Mouse (Mus musculus): ENCODE results near the gene Clpb.

Gene Clpb

DNA sequence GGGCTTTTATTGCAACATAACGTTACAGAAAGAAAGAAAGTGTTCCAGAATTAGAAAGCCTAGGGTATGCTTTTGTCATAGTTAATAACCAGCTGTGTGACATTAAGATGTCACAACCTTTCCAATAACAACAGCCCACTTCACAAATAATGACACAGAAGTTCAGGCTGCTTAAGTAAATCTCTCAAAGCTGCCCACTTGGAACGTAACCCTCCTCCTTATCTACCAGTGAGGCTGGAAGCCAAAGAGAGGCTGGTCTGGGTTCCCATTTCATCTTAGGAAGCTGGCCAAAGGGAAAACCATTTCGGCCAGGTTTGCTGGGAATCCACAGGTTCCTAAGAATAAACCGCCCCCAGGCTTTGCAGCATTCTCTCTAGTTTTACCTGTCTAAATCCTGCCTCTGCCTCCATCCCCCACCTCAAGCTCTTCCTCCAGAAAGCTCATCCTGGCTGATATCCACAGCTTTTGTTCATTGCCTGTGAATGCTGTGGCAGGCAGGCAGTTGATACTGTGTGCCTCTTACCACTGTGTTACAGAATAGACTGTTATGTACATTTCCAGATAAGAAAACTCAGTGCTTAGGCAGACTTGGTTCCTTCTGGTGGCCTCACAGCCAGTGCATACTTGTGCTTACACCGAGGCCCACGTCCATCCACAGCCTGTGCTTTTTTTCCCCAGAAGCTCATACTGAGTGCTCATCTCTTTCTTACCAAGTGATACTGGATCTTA lies 12.8 kb downstream of the Clpb start:
- DNase-seq = no peak

DNA sequence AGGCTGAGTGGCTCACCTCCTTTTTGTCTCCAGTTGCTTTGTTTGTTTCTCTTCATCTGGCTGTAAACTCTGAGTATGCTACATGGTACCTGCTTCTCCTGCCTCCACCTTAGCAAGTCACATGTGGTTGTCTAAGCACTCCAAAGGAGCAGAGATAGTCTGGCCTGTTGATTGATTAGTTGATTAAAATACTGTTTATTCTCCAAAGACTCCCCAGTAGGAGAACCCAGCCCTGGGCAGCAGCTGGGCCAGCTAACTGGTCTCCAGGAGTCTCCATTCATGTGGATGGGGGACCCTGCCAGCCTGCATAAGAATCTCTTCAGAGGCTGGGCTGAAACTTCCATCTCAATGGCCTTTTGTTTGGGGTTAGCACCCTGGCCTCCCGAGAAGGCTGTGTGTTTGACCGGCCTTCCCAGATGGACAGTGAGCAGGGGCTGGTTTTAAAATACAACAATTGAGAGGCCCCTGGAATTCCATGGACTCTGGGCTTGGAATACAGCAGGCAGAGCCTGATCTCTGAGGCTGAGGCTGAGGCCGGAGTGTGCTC lies 13.4 kb downstream of the Clpb start:
- DNase-seq = no peak

GRCm38 (mm10) chr7:101679591-101679990 lies 16.2 kb downstream of the Clpb start:
- DNase-seq = peak; percentile 80 to 84

DNA sequence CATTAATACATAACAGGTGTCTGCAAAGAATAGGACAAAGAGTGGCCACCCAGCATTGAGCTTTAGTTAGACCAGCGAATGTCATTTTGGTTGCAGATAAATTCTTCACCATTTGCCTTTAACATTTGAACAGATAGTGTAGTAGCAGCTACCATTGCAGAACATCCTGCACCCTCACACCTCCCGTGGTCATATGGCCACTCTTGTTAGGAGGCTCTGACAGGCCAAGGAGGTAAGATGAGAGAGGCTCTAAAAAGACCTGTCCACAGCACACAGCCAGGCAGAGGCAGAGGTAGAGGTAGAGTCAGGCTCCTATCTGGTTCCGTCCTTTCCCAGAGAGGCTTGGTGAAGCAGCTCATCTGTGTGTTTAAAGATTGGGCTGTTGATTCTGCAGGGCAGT lies 17.5 kb downstream of the Clpb start:
- DNase-seq = no peak

- no peak for DNase-seq
These were observed 18.2 kb downstream of the Clpb start for GRCm38 (mm10) chr7:101681565-101682071.

GRCm38 (mm10) chr7:101682886-101683285 lies 19.5 kb downstream of the Clpb start:
- DNase-seq = no peak

DNA sequence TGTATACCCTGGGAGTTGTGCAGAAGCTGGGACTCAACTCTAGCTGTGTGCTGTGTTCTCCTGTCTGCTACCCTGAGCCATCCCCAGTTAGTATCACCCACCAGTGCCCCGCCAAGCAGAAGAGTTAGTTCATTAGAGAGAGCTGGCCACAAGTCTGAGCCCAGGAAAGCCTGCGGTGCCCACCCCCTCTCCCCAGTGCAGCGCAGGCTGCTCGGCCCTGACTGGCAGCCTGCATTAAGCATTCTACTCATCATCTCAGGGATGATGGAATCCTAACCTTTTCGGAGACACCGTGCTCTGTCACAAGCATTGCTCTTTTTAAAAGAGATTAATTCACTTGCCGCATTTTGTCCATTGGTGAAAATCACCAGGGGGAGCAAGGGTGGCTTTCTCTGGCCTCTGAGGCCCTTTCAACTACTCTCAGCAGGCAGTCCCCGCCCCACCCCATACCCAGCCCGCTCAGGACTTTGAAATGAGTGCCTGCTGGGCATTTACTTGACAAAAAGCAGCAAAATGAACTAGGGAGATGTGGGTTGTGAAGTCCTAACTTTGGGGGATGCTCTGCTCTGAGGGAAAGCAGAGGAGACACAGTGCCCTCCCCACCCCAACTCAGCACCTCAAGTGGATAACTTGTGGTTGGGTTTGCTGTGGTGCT lies 20.7 kb downstream of the Clpb start:
- DNase-seq = no peak

DNA sequence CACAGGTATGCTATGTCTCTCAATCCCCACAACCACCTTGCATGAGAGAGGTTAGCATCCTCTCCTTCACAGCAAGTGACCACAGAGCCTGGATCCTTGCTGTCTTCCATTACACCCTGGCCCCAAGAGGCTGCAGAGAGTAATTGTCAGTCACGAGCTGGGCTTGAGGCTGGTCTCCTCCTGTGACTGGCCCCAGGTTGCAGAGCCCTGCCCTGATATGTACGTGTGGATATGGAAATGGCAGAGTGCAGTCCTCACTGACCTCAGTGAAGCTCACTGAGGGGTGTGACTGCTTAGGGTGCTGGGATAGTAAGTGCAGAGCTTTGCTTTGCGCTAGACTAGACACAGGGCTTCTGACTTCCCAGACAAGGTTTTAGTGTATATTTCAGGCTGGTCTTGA lies 21.2 kb downstream of the Clpb start:
- DNase-seq = no peak

DNA sequence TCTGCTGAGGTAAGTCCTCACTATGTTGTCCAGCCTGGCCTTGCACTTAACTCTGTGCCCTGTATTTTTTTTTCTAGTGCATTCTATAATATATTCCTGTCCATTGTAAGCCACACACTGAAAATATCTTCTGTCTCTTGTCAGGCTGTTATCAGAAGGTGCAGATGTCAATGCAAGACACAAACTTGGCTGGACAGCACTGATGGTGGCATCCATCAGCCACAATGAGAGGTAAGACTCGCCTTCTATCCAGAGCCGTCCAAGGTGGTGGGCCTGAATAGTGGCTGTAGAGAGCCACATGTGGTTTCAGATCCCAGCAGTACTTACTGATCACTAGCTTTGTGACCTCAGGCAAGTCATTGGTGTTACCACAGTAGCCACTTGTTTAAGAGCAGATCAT lies 23.7 kb downstream of the Clpb start:
- DNase-seq = no peak

GRCm38 (mm10) chr7:101690471-101690870 lies 27.0 kb downstream of the Clpb start:
- no peak for DNase-seq

DNA sequence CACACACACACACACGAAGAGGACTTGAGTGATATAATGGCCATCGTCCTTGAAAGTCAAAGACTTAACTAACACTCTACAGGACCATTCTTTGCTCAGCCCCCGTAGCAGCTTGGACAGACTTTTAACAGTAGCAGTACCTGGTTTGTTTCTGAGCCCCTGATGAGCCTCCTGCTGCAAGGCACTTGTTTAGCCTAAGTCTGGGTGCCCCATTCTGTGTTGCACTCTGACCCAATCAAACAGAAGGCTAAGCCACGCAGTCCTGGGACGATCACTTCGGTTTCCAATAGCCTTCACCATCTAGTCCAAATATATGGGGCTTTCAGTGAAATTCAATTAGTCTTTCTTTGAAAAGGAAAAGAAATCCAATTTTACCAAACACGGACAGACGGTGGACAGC lies 28.4 kb downstream of the Clpb start:
- no peak for DNase-seq

DNA sequence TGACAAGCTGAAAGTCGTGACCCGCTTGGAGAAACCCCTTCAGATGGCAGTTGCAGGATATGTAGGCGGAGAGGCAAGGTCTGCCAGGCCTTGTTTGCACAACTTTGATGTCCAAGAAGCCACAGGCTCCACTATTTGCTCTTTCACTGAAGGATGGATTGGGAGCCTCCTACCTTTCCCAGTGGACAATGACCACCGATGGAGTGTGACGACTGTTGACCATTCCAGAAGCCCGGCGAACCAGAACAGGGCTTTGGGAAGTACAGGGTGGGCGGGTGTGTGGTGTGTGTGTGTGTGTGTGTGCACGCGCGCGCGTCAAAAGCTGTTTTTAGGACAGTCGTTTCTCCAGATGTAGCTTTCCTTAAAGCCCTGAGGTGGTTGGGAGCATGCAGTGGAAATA lies 29.0 kb downstream of the Clpb start:
- DNase-seq = no peak

DNA sequence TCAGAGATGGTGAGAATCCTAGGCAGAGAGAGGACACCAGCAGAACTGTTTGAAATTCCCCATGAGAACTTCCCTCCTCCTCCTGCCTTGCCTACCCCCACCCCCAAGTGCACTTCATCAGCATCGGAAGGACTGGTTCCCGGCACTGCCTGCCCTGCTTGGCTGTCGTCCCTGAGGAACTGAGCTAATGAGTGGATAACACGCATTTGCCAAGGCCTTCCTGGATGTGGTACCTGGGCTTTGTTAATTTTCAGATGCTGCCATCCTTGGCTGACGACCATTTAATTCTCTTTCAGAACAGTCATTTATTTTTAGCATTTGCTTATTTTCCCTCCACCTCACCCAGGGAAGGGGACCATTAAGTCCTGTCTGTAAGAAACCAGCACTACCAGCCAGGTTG lies 32.0 kb downstream of the Clpb start:
- DNase-seq = no peak

DNA sequence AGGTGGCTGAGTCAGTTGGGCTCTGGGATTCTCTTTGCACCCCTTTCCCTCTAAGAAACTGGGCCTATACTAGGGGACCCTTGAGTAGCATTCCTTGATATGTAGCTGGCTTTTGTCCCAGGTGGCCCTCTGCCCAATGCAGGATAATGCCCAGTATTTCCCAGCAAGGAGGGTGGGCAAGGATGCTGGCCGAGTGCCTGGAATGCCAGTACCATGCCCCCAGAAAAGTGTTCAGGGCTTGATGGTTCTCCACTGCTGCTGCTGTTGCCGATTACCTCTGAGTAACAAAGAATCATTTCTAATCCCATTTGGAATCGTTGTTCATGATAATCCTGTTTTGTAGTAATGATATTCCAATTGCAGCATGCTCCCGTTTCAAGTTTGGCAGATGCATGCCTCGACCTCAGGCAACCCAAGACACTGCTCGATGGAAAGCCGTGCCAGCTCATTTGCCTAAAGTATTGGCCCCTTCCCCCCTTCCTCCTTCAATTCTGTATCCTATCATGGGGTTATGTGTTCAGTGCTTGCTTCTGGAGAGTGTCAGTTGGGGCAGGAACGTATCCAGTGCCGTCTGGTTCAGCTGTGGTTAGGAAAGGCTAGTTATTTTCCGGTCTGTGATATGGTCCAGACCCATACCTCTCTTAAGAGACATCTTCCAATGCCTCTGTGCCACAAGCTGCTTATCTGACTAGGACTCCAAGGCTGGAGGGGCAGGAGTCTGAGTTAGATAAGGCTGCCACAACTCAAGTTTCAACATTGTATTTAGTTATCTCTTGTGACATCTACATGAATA lies 33.7 kb downstream of the Clpb start:
- DNase-seq = no peak

DNA sequence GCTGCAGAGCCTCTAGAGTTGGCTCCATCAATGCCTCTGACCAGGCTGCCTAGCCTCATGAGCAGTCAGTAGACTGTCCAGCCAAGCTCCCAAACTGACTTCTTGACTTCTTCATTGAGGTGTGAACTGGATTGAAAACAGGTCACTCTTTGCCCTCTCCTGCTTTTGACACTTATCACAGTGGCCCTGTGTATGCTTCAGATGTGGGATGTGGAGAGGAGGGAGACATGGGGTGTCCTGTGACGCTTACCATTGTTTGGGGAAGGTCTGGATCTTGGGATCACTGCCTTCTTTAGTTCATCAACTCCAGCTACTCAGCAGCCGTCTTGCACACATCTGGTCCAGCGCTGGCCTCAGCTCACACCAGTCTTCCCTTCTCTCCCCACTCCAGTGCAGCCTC lies 36.9 kb downstream of the Clpb start:
- no peak for DNase-seq

- DNase-seq = no peak
These were observed 39.3 kb downstream of the Clpb start for GRCm38 (mm10) chr7:101702706-101703105.

DNA sequence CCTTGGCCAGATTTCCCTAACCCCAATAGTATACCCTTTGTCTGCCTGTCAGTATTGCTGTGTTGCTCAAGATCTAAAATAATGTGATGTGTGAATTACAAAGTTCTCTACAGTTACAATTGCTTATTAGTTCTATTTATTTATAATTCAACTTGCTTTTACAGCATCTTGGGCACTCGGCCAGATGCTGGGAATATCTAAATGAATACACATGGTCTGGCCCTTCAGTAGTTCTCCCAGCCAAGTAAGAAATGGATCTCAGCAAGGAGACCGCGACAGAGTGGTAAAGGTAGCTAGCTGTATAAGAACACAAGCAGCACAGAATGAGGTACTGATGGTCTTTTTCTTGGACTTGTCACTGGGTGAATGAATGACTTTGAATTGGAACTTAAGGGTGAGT lies 46.2 kb downstream of the Clpb start:
- DNase-seq = no peak

DNA sequence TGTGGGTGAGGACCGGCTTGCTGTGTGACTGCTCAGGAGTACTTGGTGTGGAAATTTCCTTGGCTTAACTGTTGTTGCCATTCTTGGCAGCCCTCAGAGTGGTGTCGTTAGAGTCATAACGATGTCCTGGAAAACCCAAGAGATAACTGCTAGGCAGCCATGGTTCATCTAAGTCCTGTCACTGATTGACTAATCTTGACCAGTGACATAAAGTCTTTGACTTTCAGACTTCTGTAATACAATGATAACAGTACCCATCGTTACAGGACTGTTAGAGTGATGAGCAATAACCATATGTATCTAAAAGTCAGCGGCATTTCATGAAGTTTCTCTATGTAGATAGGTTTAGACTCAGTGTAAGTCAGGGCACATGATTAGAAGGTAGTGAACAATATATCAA lies 46.8 kb downstream of the Clpb start:
- DNase-seq = no peak

DNA sequence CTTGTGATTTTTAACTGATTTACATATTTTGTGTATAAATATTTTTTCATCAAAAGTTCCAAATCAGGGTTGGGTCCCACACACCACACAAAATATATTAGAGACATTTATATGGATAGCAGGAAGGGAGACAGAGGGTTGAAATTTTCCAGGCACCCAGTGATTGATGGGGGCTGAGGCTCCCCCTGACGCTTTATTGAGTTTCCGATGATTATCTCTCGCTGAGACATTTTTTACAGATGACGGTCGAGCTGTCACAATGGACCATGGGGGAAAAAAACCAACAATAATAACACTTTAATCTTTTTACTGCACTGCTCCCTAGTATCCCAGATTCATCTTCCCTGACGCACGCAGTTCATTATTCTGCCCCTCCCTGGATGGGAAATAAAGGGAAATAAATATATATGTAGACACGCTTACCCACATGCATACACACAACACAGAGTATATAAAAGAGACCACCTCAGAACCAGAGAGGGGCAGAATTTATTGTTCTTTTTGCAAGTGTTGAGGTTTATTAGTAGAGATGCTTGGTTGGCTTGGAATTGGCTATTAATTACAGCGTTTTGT lies 50.5 kb downstream of the Clpb start:
- no peak for DNase-seq

DNA sequence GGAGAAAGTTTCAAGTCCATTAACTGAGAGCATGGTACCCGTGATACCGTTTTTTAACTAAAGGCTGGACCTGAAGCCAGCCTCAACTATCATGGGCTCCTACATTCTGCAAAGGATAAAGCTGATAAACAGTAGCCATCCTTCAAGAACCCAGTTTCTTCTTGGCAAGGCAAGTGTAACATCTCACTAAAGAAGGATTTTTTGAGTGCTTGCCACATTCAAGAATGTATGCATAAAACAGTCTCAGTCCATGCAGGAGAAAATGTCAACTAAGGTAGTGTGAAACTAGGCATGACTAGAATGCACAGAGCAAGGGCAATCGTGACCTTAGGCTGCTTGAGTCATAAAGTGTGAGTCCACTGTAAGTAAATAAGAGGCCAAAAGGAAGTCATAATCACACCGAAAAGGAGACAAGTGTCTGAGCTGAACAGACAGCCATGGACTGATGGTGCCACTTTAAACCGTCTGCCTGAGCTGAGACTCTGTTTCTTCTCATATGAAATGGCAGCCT lies 51.7 kb downstream of the Clpb start:
- DNase-seq = no peak

DNA sequence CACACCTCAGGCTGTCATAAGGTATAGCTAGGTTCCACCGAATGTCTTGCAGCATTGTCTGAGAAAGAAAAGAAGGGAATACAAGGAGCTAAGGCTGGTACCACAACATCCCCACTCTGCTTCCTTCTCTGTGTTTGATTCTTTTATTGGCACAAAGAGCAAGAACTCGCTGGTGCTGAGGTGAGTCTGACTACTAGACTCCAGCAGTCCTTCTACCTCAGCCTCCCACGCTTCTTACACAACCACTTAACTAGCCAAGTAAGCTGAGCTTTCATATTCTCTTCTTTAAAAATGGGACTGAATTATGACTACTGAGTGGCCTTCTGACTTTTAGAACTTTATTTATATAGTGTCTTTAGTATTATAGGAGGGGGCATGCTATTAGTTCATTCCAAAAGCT lies 56.9 kb downstream of the Clpb start:
- DNase-seq = no peak

- DNase-seq = peak in 1 of 2 experiments; percentile 30
These were observed 61.6 kb downstream of the Clpb start for GRCm38 (mm10) chr7:101725081-101725480.

GRCm38 (mm10) chr7:101726980-101727379 lies 63.5 kb downstream of the Clpb start:
- DNase-seq = no peak
